Comparison of ENCODE assay signal across 19 mouse cellular contexts in the genomic region with DNA sequence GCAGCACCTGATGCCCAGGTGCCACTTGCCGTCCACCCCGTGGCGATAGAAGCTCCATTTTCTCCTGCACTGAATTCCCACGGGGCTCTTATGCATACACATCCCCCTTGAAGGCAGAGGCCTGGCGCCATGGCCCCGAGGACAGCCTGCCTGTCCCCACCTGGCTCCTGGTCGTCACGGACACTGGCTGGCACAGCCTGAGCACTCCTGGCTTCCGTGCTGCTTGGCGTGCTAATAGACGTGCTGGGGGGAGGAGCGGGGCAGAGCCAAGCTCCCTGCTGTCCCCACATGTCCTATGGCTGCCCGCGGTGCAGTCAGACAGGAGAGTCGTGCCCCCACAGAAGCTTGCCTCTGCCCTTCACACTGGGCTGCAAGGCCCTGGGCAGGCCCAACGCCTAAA. TPM values are rescaled to one million over a fixed set of nuclear protein-coding genes. Genes with fewer than 3 reads are reported as not detected.
DNase-seq lines count a peak whose midpoint lies in the region; ATAC-seq and TF ChIP-seq lines count a peak whose summit lies in the region.
"Had no signal": no experiment of that assay in that cellular context is flagged by ENCODE, and none has a peak within 500 bp of the region (broad histone marks: within the 10 kb centered on the region; RNA-seq: fewer than 3 reads in every experiment).

No protein-coding gene starts in this region.

- H3K4me3 ChIP-seq in lung, postnatal 0 days (ENCODE audit: low read depth, low read length) = no peak overlapping the region
- H3K4me3 ChIP-seq: forebrain, embryonic 13.5 days; heart, embryonic 13.5 days; neural tube, embryonic 13.5 days had no signal

- no peak for DNase-seq in lung, postnatal 0 days (ENCODE audit: low spot score)
- DNase-seq in lung, adult 18-20 months = no peak
- peak; percentile 90 for DNase-seq in cerebellum, adult 11-12 months
- peak; percentile 75 to 86 for DNase-seq in cerebellum, postnatal 10 days
- peak; percentile 50 to 57 for DNase-seq in gastrocnemius, postnatal 36 days
- no peak for DNase-seq in thymus, postnatal 25 days
- no peak for DNase-seq in kidney, postnatal 4 days
- DNase-seq: adrenal gland, postnatal 25 days; heart, postnatal 4 days; kidney, postnatal 10 days; lung, embryonic 14.5 days had no signal

- no peak overlapping the region for H3K9ac ChIP-seq in lung, postnatal 0 days (replicated peaks; ENCODE audit: low read depth)
- H3K9ac ChIP-seq: forebrain, embryonic 13.5 days; heart, embryonic 13.5 days; lung, embryonic 14.5 days; neural tube, embryonic 13.5 days had no signal

- intact Hi-C loops in gastrocnemius, postnatal 36 days (cut with DNase I) = no loop called here

- no peak overlapping the region for H3K4me2 ChIP-seq in lung, postnatal 0 days (replicated peaks; ENCODE audit: low read depth, low read length)
- H3K4me2 ChIP-seq: forebrain, embryonic 13.5 days; heart, embryonic 13.5 days; lung, embryonic 14.5 days; neural tube, embryonic 13.5 days had no signal

- no peak for TF ChIP-seq EP300 in lung, postnatal 0 days (IDR thresholded peaks at IDR 0.05)

- no peak overlapping the region for H3K27ac ChIP-seq in lung, postnatal 0 days (ENCODE audit: low read length)
- H3K27ac ChIP-seq: forebrain, embryonic 13.5 days; heart, embryonic 13.5 days; neural tube, embryonic 13.5 days had no signal

- no peaks in the 10 kb centered on the region for H3K27me3 ChIP-seq in lung, postnatal 0 days (replicated peaks; ENCODE audit: insufficient read depth, low read length)
- H3K27me3 ChIP-seq: forebrain, embryonic 13.5 days; heart, embryonic 13.5 days; neural tube, embryonic 13.5 days had no signal

- no peaks in the 10 kb centered on the region for H3K4me1 ChIP-seq in lung, postnatal 0 days (ENCODE audit: insufficient read depth, low read depth, low read length)
- H3K4me1 ChIP-seq: forebrain, embryonic 13.5 days; heart, embryonic 13.5 days had no signal

- WGBS in lung, postnatal 0 days = 88% methylated on average over 15 of the region's 16 CpGs

- no peaks in the 10 kb centered on the region for H3K9me3 ChIP-seq in lung, postnatal 0 days (ENCODE audit: low read length)
- H3K9me3 ChIP-seq: forebrain, embryonic 13.5 days; heart, embryonic 13.5 days; neural tube, embryonic 13.5 days had no signal

- H3K36me3 ChIP-seq in lung, postnatal 0 days (ENCODE audit: insufficient read depth, low read length) = peaks cover 7% of the 10 kb centered on the region; the same call in 1 of the 2 replicates

- TF ChIP-seq CTCF in lung, postnatal 0 days (IDR thresholded peaks at IDR 0.05) = no peak

- peak; percentile 12; the same call in 1 of the 2 replicates for ATAC-seq in lung, postnatal 0 days
- ATAC-seq: CD4-positive, CD25-positive, alpha-beta regulatory T cell, adult 4 months; forebrain, embryonic 13.5 days; intestine, embryonic 16.5 days had no signal

RNA-seq across cellular contexts. Expression of a gene that starts 7.2 kb away (rescaled TPM):
- polyA plus RNA-seq in lung, postnatal 0 days (2015; fragmentation: Nextera tagmentation; extraction: Ambion mirVana) = 0.04 TPM in 1 of 2 replicates, not detected in the other
- total RNA-seq in gastrocnemius, postnatal 36 days (2021) = not detected
- total RNA-seq: adrenal gland, postnatal 25 days; heart, postnatal 4 days; megakaryocyte, adult 5-6 weeks; monocyte, adult 5-6 weeks had no signal
- polyA plus RNA-seq: CD4-positive, CD25-positive, alpha-beta regulatory T cell, adult 4 months; limb, embryonic 11.5 days had no signal

RNA-seq across cellular contexts. Expression of a gene that starts 9.4 kb away (rescaled TPM):
- 26.5 and 26.8 TPM in 2 replicates for polyA plus RNA-seq in lung, postnatal 0 days (2015; fragmentation: Nextera tagmentation; extraction: Ambion mirVana)
- 10 to 100 TPM; 13.6 to 17.6 TPM for total RNA-seq in gastrocnemius, postnatal 36 days (2021)

RNA-seq across cellular contexts. Expression of a gene that starts 9.4 kb away (rescaled TPM):
- polyA plus RNA-seq in lung, postnatal 0 days (2015; fragmentation: Nextera tagmentation; extraction: Ambion mirVana) = 129 and 138 TPM in 2 replicates
- 10 to 100 TPM; 13.7 to 18.8 TPM for total RNA-seq in gastrocnemius, postnatal 36 days (2021)

RNA-seq across cellular contexts. Expression of a gene that starts 20.6 kb away (rescaled TPM):
- not detected in 2 replicates for polyA plus RNA-seq in lung, postnatal 0 days (2015; fragmentation: Nextera tagmentation; extraction: Ambion mirVana)
- 10 to 100 TPM in 1 of 2 experiments, 1 to 10 TPM in 1; 8.4 to 10.3 TPM for total RNA-seq in gastrocnemius, postnatal 36 days (2021)
- total RNA-seq: megakaryocyte, adult 5-6 weeks; monocyte, adult 5-6 weeks had no signal
- polyA plus RNA-seq: CD4-positive, CD25-positive, alpha-beta regulatory T cell, adult 4 months had no signal

RNA-seq across cellular contexts. Expression of a gene that starts 36.3 kb away (rescaled TPM):
- 211 and 233 TPM in 2 replicates for polyA plus RNA-seq in lung, postnatal 0 days (2015; fragmentation: Nextera tagmentation; extraction: Ambion mirVana)
- total RNA-seq in gastrocnemius, postnatal 36 days (2021) = 100 to 1,000 TPM; 106 to 120 TPM

Comparison
In these comparisons a context has a peak if more than half of its experiments do, and no peak if none do; other contexts are left out.
1. DNase-seq: peak in cerebellum, adult 11-12 months (single experiment), cerebellum, postnatal 10 days (2 of 2) and gastrocnemius, postnatal 36 days (2 of 2); none in lung, postnatal 0 days (single experiment), lung, adult 18-20 months (0 of 2), thymus, postnatal 25 days (single experiment) and kidney, postnatal 4 days (0 of 2).